In genomic region chr5:14198344-14199040, GRCm38 (mm10) we compare ENCODE assay signal across 15 mouse cellular contexts.
"Had no signal": no experiment of that assay in that cellular context is flagged by ENCODE, and none has a peak within 500 bp of the region (broad histone marks: within the 10 kb centered on the region; RNA-seq: fewer than 3 reads in every experiment).

No protein-coding gene starts in this region.

- H3K9ac ChIP-seq: liver, embryonic 13.5 days; lung, embryonic 15.5 days; midbrain, embryonic 12.5 days; midbrain, embryonic 15.5 days; neural tube, embryonic 12.5 days had no signal

- DNase-seq: kidney, adult 8-10 months; kidney, postnatal 25 days; layer of hippocampus, postnatal 36 days; liver, embryonic 13.5 days; retina, postnatal 1 day; right cerebral cortex, postnatal 25 days; spleen, adult 18-20 months; thymus, postnatal 25 days had no signal

- H3K4me2 ChIP-seq: liver, embryonic 13.5 days; lung, embryonic 15.5 days; midbrain, embryonic 12.5 days; midbrain, embryonic 15.5 days; neural tube, embryonic 12.5 days had no signal

- H3K36me3 ChIP-seq: liver, embryonic 13.5 days; lung, embryonic 15.5 days; midbrain, embryonic 12.5 days; midbrain, embryonic 15.5 days; neural tube, embryonic 12.5 days had no signal

- H3K4me1 ChIP-seq: liver, embryonic 13.5 days; midbrain, embryonic 12.5 days; midbrain, embryonic 15.5 days; neural tube, embryonic 12.5 days had no signal

- H3K27ac ChIP-seq: left cerebral cortex, adult 2 months; liver, embryonic 13.5 days; lung, embryonic 15.5 days; macrophage; midbrain, embryonic 12.5 days; midbrain, embryonic 15.5 days; neural tube, embryonic 12.5 days had no signal

- H3K27me3 ChIP-seq: liver, embryonic 13.5 days; lung, embryonic 15.5 days; midbrain, embryonic 12.5 days; midbrain, embryonic 15.5 days; neural tube, embryonic 12.5 days had no signal

- H3K4me3 ChIP-seq: left cerebral cortex, adult 2 months; liver, embryonic 13.5 days; lung, embryonic 15.5 days; midbrain, embryonic 12.5 days; midbrain, embryonic 15.5 days; neural tube, embryonic 12.5 days had no signal

- ATAC-seq: hindbrain, embryonic 16.5 days; midbrain, embryonic 15.5 days had no signal

- H3K9me3 ChIP-seq: liver, embryonic 13.5 days; lung, embryonic 15.5 days; midbrain, embryonic 12.5 days; midbrain, embryonic 15.5 days; neural tube, embryonic 12.5 days had no signal
